Mouse (Mus musculus): ENCODE results near the gene Dynlt1f. TPM values are rescaled to one million over a fixed set of nuclear protein-coding genes. Genes with fewer than 3 reads are reported as not detected.
"Not testable (repeated sequence)": the region's sequence is repeated elsewhere in the genome, so short reads cannot be mapped to it uniquely, and the experiment has no call there.

Dynlt1f gene
- polyA plus RNA-seq, 1 experiment from 2014 or later = 186 TPM

DNA sequence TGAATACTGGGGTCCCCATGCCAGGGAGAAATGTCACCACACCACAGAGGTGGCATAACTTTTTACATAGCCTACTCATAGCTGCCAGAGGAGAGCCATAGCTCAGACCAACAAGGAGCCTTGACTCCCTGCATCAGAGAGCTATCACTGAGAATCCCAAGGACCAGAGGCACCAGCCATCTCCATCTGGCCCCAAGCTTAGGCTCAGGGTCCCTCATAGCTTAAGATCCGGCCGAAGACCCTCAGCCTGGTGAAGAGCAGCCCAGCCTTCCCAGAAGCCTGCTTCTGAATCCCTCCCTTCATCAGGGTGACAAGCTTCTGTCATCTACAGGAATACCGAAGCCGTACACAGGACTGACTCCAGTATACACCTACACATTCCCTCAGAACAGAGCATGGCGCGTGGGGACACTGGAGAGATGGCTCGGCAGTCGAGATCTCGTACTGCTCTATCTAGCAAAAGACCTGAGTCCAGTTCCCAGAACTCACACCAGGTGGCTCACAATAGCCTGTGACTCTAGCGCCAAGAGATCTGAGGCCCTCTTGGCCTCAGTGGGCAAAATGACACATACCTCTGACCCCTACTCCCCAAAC is 15.6 kb downstream of the Dynlt1f start:
- H3K27ac ChIP-seq (replicated peaks); H3K4me2 ChIP-seq (replicated peaks; ENCODE audit: low read depth); H3K4me3 ChIP-seq (ENCODE audit: low read depth, low read length); H3K9ac ChIP-seq (ENCODE audit: low read length); DNase-seq (ENCODE audit: low spot score); H3K36me3 ChIP-seq (ENCODE audit: control insufficient read depth, insufficient read depth, low read length); H3K9me3 ChIP-seq (ENCODE audit: control insufficient read depth, low read length); H3K27me3 ChIP-seq (ENCODE audit: control insufficient read depth, insufficient read depth, low read length); H3K4me1 ChIP-seq (replicated peaks; ENCODE audit: control insufficient read depth, insufficient read depth): not testable (repeated sequence)
- peak; percentile 6; the same call in 1 of the 2 replicates for ATAC-seq (ENCODE audit: low FRiP score, low TSS enrichment)
- peak; percentile 21; the same call in 1 of the 2 replicates for TF ChIP-seq CTCF (IDR thresholded peaks at IDR 0.05; ENCODE audit: low read depth)
- WGBS = 82% methylated on average over 10 of the region's 10 CpGs

DNA sequence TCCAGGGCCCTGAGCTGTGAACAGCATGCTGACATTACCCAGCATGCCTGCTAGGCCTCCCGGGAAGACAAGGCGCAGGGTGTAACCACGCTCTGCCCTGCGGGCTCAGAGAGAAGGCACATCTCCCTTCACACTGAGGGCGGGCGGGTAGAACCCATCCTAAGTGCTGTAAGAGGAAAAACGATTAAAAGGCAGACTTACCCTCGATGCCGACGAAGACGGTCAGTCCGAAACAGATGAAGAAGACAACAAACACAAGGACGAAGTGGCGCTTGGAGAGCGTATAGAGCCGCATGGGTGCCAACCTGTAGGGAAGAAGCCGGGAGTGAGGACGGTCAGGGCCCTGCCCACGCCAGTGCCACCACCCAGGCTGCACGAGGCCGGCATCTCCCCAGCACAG is 16.2 kb downstream of the Dynlt1f start:
- not testable (repeated sequence) for H3K27ac ChIP-seq (replicated peaks); ATAC-seq (ENCODE audit: low FRiP score, low TSS enrichment); H3K4me2 ChIP-seq (replicated peaks; ENCODE audit: low read depth)

DNA sequence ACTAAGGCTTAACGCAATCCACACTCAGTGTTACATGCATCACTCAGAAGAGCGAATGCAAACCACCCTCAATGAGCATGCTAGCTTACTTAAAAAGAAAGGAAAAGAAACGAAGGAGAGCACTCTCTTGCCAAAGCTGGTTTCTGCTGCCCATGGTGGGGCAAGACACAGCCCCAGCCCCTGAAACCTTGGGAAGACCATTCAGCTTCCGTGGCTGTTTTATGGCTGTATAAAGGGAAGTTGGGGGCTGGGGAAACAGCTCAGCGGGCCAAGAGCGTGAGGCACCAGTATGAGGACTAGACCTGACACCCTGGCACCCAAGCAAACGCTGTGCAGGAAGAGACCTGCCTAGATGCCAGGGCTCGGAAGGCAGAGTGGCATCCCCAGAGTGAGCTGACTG is 17.3 kb downstream of the Dynlt1f start:
- not testable (repeated sequence) for H3K9ac ChIP-seq (ENCODE audit: low read length); DNase-seq (ENCODE audit: low spot score); H3K27ac ChIP-seq (replicated peaks); H3K27me3 ChIP-seq (ENCODE audit: control insufficient read depth, insufficient read depth, low read length); H3K9me3 ChIP-seq (ENCODE audit: control insufficient read depth, low read length); H3K4me1 ChIP-seq (replicated peaks; ENCODE audit: control insufficient read depth, insufficient read depth); H3K4me3 ChIP-seq (ENCODE audit: low read depth, low read length); H3K4me2 ChIP-seq (replicated peaks; ENCODE audit: low read depth); ATAC-seq (ENCODE audit: low FRiP score, low TSS enrichment); H3K36me3 ChIP-seq (ENCODE audit: control insufficient read depth, insufficient read depth, low read length)
- 82% methylated on average over 8 of the region's 8 CpGs for WGBS

More for the DNA sequence above, 16.2 kb downstream of the Dynlt1f start:
- not testable (repeated sequence) for H3K27me3 ChIP-seq (ENCODE audit: control insufficient read depth, insufficient read depth, low read length); H3K4me3 ChIP-seq (ENCODE audit: low read depth, low read length); H3K4me1 ChIP-seq (replicated peaks; ENCODE audit: control insufficient read depth, insufficient read depth); H3K36me3 ChIP-seq (ENCODE audit: control insufficient read depth, insufficient read depth, low read length); H3K9ac ChIP-seq (ENCODE audit: low read length); H3K9me3 ChIP-seq (ENCODE audit: control insufficient read depth, low read length); DNase-seq (ENCODE audit: low spot score)
- WGBS = 95% methylated on average over 12 of the region's 21 CpGs

DNA sequence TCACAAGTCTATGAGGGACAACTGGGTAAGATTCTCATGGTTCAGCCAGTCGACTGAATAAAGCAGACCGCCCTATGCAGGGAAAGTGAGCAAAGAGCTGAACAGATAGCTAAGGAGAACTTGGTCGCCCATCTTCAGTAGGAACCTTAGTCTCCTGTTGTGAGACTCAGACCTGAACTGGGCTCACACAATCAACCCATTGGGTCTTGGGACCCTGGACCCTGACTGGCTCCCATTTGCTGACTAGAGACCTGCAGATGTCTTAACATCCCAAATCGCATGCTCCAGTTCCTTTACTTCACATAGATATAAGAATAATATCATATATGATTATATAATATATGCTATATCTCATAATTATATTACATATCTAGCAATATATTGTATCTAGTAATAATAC is 18.3 kb downstream of the Dynlt1f start:
- not testable (repeated sequence) for DNase-seq (ENCODE audit: low spot score); H3K4me3 ChIP-seq (ENCODE audit: low read depth, low read length); H3K4me2 ChIP-seq (replicated peaks; ENCODE audit: low read depth); H3K4me1 ChIP-seq (replicated peaks; ENCODE audit: control insufficient read depth, insufficient read depth); H3K27ac ChIP-seq (replicated peaks); H3K9ac ChIP-seq (ENCODE audit: low read length); H3K27me3 ChIP-seq (ENCODE audit: control insufficient read depth, insufficient read depth, low read length); ATAC-seq (ENCODE audit: low FRiP score, low TSS enrichment); H3K36me3 ChIP-seq (ENCODE audit: control insufficient read depth, insufficient read depth, low read length); H3K9me3 ChIP-seq (ENCODE audit: control insufficient read depth, low read length)
- 93% methylated on average over 3 of the region's 4 CpGs for WGBS

DNA sequence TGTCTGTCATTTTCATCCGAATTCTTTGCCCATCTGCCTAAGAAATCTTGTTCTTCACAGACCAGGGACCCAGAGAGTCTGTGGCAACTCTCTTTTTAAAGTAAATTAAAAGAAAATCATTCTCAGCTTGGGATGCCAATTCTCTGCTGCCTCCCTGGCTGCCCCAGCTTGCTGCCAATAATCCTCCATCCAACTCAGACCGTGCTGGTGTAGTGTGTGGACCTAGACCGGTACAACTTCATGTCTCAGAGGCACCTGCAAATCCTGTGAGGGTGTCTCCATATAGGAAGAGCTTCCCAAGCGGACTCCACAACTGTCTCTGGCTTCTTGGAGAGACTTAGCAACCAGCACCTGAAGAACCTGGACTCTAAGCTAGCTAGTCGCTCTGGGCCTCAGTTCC is 18.8 kb downstream of the Dynlt1f start:
- 79% methylated on average over 5 of the region's 5 CpGs for WGBS
- Histone ChIP-seq H3K4me2 (replicated peaks; ENCODE audit: low read depth) (no peak overlapping the region), H3K4me1 (replicated peaks; ENCODE audit: control insufficient read depth, insufficient read depth) (no peaks in the 10 kb centered on the region), H3K36me3 (ENCODE audit: control insufficient read depth, insufficient read depth, low read length) (no peaks in the 10 kb centered on the region), H3K9me3 (ENCODE audit: control insufficient read depth, low read length) (no peaks in the 10 kb centered on the region), H3K9ac (ENCODE audit: low read length) (no peak overlapping the region), H3K27ac (replicated peaks) (no peak overlapping the region), H3K4me3 (ENCODE audit: low read depth, low read length) (no peak overlapping the region), H3K27me3 (ENCODE audit: control insufficient read depth, insufficient read depth, low read length) (no peaks in the 10 kb centered on the region)
- DNase-seq (ENCODE audit: low spot score) (no peak), ATAC-seq (ENCODE audit: low FRiP score, low TSS enrichment) (no peak)
- TF ChIP-seq EP300 (optimal IDR thresholded peaks at IDR 0.05) = no peak
- no peak for TF ChIP-seq CTCF (IDR thresholded peaks at IDR 0.05; ENCODE audit: low read depth)

DNA sequence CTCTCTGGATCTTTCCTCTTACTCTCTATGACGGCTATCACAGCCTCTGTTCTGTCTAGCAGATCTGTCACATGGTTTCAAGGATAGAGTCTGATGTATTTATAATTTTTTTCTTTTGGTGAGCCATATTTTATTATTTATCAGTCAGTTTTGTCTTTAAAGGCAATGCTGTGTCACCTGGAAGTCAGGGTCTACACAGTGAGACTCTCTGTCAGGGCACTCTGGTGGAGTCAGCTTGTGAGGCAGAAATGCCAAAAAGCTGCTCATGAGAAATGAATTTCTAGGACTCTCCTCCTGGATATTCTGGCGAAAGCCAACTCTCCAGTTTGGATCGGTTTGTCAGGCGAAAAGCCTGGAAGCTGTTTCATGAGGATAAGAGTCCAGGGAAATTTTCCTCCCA is 19.9 kb downstream of the Dynlt1f start:
- not testable (repeated sequence) for H3K9me3 ChIP-seq (ENCODE audit: control insufficient read depth, low read length); ATAC-seq (ENCODE audit: low FRiP score, low TSS enrichment)
- 90% methylated on average over 1 of the region's 4 CpGs for WGBS

DNA sequence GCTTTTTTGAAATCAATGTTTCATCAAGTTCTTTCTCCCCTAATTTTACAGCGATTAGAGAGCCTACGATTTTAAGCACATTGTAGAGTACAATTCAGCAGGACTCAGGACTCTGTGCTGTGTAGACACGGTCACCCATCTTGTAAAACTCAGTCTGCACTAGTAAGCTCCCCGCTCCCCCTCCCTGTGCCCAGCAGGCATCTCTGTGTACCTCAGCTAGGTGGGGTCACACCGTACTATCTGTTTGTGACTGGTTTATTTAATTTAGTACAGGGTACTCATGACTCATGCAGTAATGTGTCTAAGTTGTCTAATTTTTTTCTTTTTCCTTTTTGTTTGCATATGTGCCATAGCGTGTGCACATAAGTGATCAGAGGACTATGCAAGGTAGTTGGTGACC is 22.9 kb downstream of the Dynlt1f start:
- H3K27ac ChIP-seq (replicated peaks); H3K4me2 ChIP-seq (replicated peaks; ENCODE audit: low read depth); DNase-seq (ENCODE audit: low spot score); H3K27me3 ChIP-seq (ENCODE audit: control insufficient read depth, insufficient read depth, low read length); H3K9ac ChIP-seq (ENCODE audit: low read length); H3K4me1 ChIP-seq (replicated peaks; ENCODE audit: control insufficient read depth, insufficient read depth); H3K9me3 ChIP-seq (ENCODE audit: control insufficient read depth, low read length); H3K36me3 ChIP-seq (ENCODE audit: control insufficient read depth, insufficient read depth, low read length); H3K4me3 ChIP-seq (ENCODE audit: low read depth, low read length): not testable (repeated sequence)
- peak; percentile 58; the same call in 1 of the 2 replicates for ATAC-seq (ENCODE audit: low FRiP score, low TSS enrichment)
- 76% methylated on average over 6 of the region's 6 CpGs for WGBS

More for the DNA sequence above, 19.9 kb downstream of the Dynlt1f start:
- not testable (repeated sequence) for H3K4me1 ChIP-seq (replicated peaks; ENCODE audit: control insufficient read depth, insufficient read depth); H3K27me3 ChIP-seq (ENCODE audit: control insufficient read depth, insufficient read depth, low read length); H3K4me2 ChIP-seq (replicated peaks; ENCODE audit: low read depth); H3K27ac ChIP-seq (replicated peaks); H3K9ac ChIP-seq (ENCODE audit: low read length); DNase-seq (ENCODE audit: low spot score); H3K4me3 ChIP-seq (ENCODE audit: low read depth, low read length); H3K36me3 ChIP-seq (ENCODE audit: control insufficient read depth, insufficient read depth, low read length)

DNA sequence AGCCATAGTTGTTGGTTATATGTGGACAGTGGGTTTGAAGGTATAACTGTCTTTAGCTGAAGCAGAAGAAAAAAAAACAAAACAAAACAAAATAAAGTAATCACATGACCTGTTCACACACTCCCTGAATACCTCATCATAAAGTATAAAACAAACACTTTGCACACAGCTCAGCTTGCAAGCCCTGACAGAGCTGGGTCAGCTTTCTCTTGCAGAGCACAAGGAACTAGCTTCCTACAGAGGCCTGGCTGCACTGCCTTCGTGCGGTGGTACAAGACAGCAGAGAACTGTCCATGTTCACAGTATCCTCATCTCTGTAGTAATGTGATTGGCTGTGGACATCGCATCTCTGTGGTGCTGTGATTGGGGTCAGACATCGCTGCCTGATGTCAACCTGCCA is 25.3 kb downstream of the Dynlt1f start:
- ATAC-seq (ENCODE audit: low FRiP score, low TSS enrichment) = peak; percentile 60; the same call in 1 of the 2 replicates
- not testable (repeated sequence) for H3K4me1 ChIP-seq (replicated peaks; ENCODE audit: control insufficient read depth, insufficient read depth); H3K9me3 ChIP-seq (ENCODE audit: control insufficient read depth, low read length); H3K27me3 ChIP-seq (ENCODE audit: control insufficient read depth, insufficient read depth, low read length); H3K9ac ChIP-seq (ENCODE audit: low read length); H3K27ac ChIP-seq (replicated peaks); DNase-seq (ENCODE audit: low spot score); H3K36me3 ChIP-seq (ENCODE audit: control insufficient read depth, insufficient read depth, low read length); H3K4me3 ChIP-seq (ENCODE audit: low read depth, low read length); H3K4me2 ChIP-seq (replicated peaks; ENCODE audit: low read depth)
- WGBS = 79% methylated on average over 4 of the region's 4 CpGs

DNA sequence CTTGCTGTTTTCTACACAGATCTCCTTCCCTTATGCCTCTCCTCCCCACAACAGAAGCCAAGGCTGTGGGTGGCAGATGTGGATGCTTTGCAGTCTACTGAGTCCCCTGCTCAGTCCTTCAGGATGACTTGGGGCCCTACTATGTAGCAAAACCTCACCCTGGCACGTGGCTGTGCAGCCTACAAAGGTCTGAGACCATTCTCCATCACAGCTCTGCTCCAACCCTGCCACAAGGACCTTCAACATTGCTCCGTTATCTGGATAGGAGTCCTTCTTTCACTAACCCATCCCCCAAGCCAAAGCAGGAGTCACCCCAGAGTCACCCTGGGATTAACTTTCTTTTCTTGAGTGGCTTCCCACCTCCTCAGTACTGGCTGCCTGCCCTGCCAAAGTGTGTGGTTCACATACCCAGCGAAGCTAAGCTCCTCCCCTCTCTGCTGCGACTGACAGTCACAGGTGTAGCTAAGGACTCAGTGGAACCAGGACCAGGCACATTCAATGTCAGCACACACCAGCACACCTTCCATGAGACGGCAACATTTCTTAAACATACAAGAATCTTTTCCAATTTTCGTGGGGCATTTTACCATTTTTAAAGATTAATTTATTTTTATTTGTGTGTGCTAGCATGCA is 30.7 kb downstream of the Dynlt1f start:
- not testable (repeated sequence) for H3K9ac ChIP-seq (ENCODE audit: low read length); H3K27ac ChIP-seq (replicated peaks); H3K27me3 ChIP-seq (ENCODE audit: control insufficient read depth, insufficient read depth, low read length); H3K9me3 ChIP-seq (ENCODE audit: control insufficient read depth, low read length); H3K4me2 ChIP-seq (replicated peaks; ENCODE audit: low read depth); DNase-seq (ENCODE audit: low spot score); H3K36me3 ChIP-seq (ENCODE audit: control insufficient read depth, insufficient read depth, low read length); H3K4me1 ChIP-seq (replicated peaks; ENCODE audit: control insufficient read depth, insufficient read depth); H3K4me3 ChIP-seq (ENCODE audit: low read depth, low read length)
- 54% methylated on average over 1 of the region's 6 CpGs for WGBS
- peak; percentile 17; the same call in 1 of the 2 replicates for ATAC-seq (ENCODE audit: low FRiP score, low TSS enrichment)

Data from stomach, postnatal 0 days (tissue).